Mouse (Mus musculus) limb, embryonic 10.5 days (tissue): ENCODE results near the gene Tkt. TPM values are rescaled to one million over a fixed set of nuclear protein-coding genes. Genes with fewer than 3 reads are reported as not detected.

Source experiments
- DNase-seq: peaks from one replicate; pipeline ENCODE4 v3.0.0-alpha.2; 2017; ENCODE audit warnings: low spot score
- H3K27ac ChIP-seq: fragments of 300-500 bp; sonication (generic); 2 replicates; pipeline ENCODE4 v1.5.1; 2016; ENCODE audit warnings: mild to moderate bottlenecking
- H3K27me3 ChIP-seq: fragments of 300-500 bp; sonication (generic); 2 replicates; pipeline ENCODE4 v1.6.1; 2016; ENCODE audit warnings: low read depth, mild to moderate bottlenecking; ENCODE audit not compliant: poor library complexity, severe bottlenecking
- H3K36me3 ChIP-seq: fragments of 300-500 bp; sonication (generic); 2 replicates; pipeline ENCODE4 v1.6.1; 2016; ENCODE audit warnings: mild to moderate bottlenecking, moderate library complexity
- H3K4me1 ChIP-seq: fragments of 300-500 bp; sonication (generic); 2 replicates; pipeline ENCODE4 v1.6.1; 2016
- H3K4me3 ChIP-seq: fragments of 300-500 bp; sonication (generic); 2 replicates; pipeline ENCODE4 v1.5.1; 2016; ENCODE audit warnings: mild to moderate bottlenecking, moderate library complexity
- H3K9me3 ChIP-seq: fragments of 300-500 bp; sonication (generic); replicated peaks from 2 replicates; pipeline ENCODE4 v1.6.1; 2016; ENCODE audit warnings: mild to moderate bottlenecking
- WGBS: fragments of 180-500 bp; shearing (Covaris S2); methylation state at CpG from one replicate; pipeline ENCODE4 v1.1.7; 2016; 5-methylcytosine and 5-hydroxymethylcytosine counted together
- microRNA-seq: library from miRNA; unstranded; fragments of <30 nt; microRNA quantifications from one replicate; pipeline ENCODE4, GENCODE M21; 2017
- polyA plus RNA-seq: library from polyadenylated mRNA; unstranded; fragments of >200 nt; fragmentation: Nextera tagmentation; extraction: Ambion mirVana; gene quantifications from 2 replicates; pipeline ENCODE4 v1.2.1, GENCODE M21; 2016

Tkt gene
- polyA plus RNA-seq, 1 experiment from 2014 or later = 312 TPM

- Histone ChIP-seq H3K4me1 (peaks cover 12% of the 10 kb centered on the region), H3K27ac (no peak overlapping the region), H3K9me3 (no peaks in the 10 kb centered on the region), H3K36me3 (0 out of 2 replicates have a peak, but pooled peaks cover 5% of the 10 kb centered on the region), H3K27me3 (peaks cover 7% of the 10 kb centered on the region), H3K4me3 (no peak overlapping the region)
- WGBS = 87% methylated on average over 7 of the region's 7 CpGs
- no peak for DNase-seq
Measured at GRCm38 (mm10) chr14:30619982-30620578, 71.9 kb downstream of the Tkt start.

- Histone ChIP-seq H3K4me3 (no peak overlapping the region), H3K27ac (no peak overlapping the region), H3K9me3 (no peaks in the 10 kb centered on the region), H3K36me3 (0 out of 2 replicates have a peak, but pooled peaks cover 5% of the 10 kb centered on the region), H3K4me1 (peaks cover 26% of the 10 kb centered on the region), H3K27me3 (peaks cover 9% of the 10 kb centered on the region)
- no peak for DNase-seq
- WGBS = 86% methylated on average over 7 of the region's 7 CpGs
Measured at GRCm38 (mm10) chr14:30622130-30622529, 74.0 kb downstream of the Tkt start.

- 94% methylated on average over 8 of the region's 8 CpGs for WGBS
- Histone ChIP-seq H3K9me3 (no peaks in the 10 kb centered on the region), H3K27ac (no peak overlapping the region), H3K36me3 (0 out of 2 replicates have a peak, but pooled peaks cover 5% of the 10 kb centered on the region), H3K4me1 (peaks cover 26% of the 10 kb centered on the region), H3K27me3 (peaks cover 9% of the 10 kb centered on the region), H3K4me3 (no peak overlapping the region)
- no peak for DNase-seq
Measured at GRCm38 (mm10) chr14:30622556-30622955, 74.4 kb downstream of the Tkt start.

Small RNA genes within 50 kb of the gene (microRNA-seq; reads per million reads assigned to microRNA genes)
- gene Mir3076 = 7.6 reads per million, percentile 14 among the genes with 10 or more reads in this experiment

Other genes starting within 250 kb of the Tkt start
- gene Dcp1a, start 68.8 kb upstream of the Tkt start, polyA plus RNA-seq = 37.7 and 46.2 TPM in 2 replicates
- gene Cacna1d, start 56.9 kb upstream of the Tkt start, polyA plus RNA-seq = 0.73 and 1.2 TPM in 2 replicates
- gene Prkcd, start 77.9 kb downstream of the Tkt start, polyA plus RNA-seq = 26.0 and 36.8 TPM in 2 replicates
- 16.6 and 19.3 TPM in 2 replicates for gene Rft1, start 106.0 kb downstream of the Tkt start, polyA plus RNA-seq
- 16.5 and 17.5 TPM in 2 replicates for gene Sfmbt1, start 166.5 kb downstream of the Tkt start, polyA plus RNA-seq